Mouse (Mus musculus): Measurements from ENCODE around the gene Adgrg3.
"Not testable (repeated sequence)": the region's sequence is repeated elsewhere in the genome, so short reads cannot be mapped to it uniquely, and the experiment has no call there.

Adgrg3 gene

GRCm38 (mm10) chr8:95024387-95024786 is 6.9 kb downstream of the Adgrg3 start:
- no peak for DNase-seq (ENCODE audit: low spot score in 2 of 2)

- peak in 1 of 2 experiments; percentile 48 for DNase-seq (ENCODE audit: low spot score in 2 of 2)
Measured at GRCm38 (mm10) chr8:95025421-95025820, 7.9 kb downstream of the Adgrg3 start.

GRCm38 (mm10) chr8:95028391-95028790 is 10.9 kb downstream of the Adgrg3 start:
- not testable (repeated sequence) for DNase-seq (ENCODE audit: low spot score in 2 of 2)

GRCm38 (mm10) chr8:95037106-95037925 is 19.8 kb downstream of the Adgrg3 start:
- peak in 1 of 2 experiments; percentile 19 for DNase-seq (ENCODE audit: low spot score in 2 of 2)

- DNase-seq (ENCODE audit: low spot score in 2 of 2): no peak
Measured at GRCm38 (mm10) chr8:95041883-95042784, 24.6 kb downstream of the Adgrg3 start.

- no peak for DNase-seq (ENCODE audit: low spot score in 2 of 2)
Measured at GRCm38 (mm10) chr8:95044811-95045210, 27.3 kb downstream of the Adgrg3 start.

- DNase-seq (ENCODE audit: low spot score in 2 of 2): no peak
Measured at GRCm38 (mm10) chr8:95046982-95047381, 29.5 kb downstream of the Adgrg3 start.

GRCm38 (mm10) chr8:95047884-95048680 is 30.6 kb downstream of the Adgrg3 start:
- no peak for DNase-seq (ENCODE audit: low spot score in 2 of 2)

GRCm38 (mm10) chr8:95049636-95050035 is 32.1 kb downstream of the Adgrg3 start:
- DNase-seq (ENCODE audit: low spot score in 2 of 2): no peak

GRCm38 (mm10) chr8:95054438-95054837 is 36.9 kb downstream of the Adgrg3 start:
- no peak for DNase-seq (ENCODE audit: low spot score in 2 of 2)

GRCm38 (mm10) chr8:95054927-95055510 is 37.5 kb downstream of the Adgrg3 start, which contains the start of gene Drc7:
Drc7 (plus strand) TSS chr8:95055103.
- no peak for DNase-seq (ENCODE audit: low spot score in 2 of 2)

GRCm38 (mm10) chr8:95056414-95056813 is 38.9 kb downstream of the Adgrg3 start:
- no peak for DNase-seq (ENCODE audit: low spot score in 2 of 2)

GRCm38 (mm10) chr8:95058661-95059060 is 41.2 kb downstream of the Adgrg3 start:
- DNase-seq (ENCODE audit: low spot score in 2 of 2): no peak

GRCm38 (mm10) chr8:95059812-95060533 is 42.5 kb downstream of the Adgrg3 start:
- no peak for DNase-seq (ENCODE audit: low spot score in 2 of 2)

GRCm38 (mm10) chr8:95064531-95064930 is 47.0 kb downstream of the Adgrg3 start:
- peak in 1 of 2 experiments; percentile 18 for DNase-seq (ENCODE audit: low spot score in 2 of 2)

- DNase-seq (ENCODE audit: low spot score in 2 of 2): peak in 1 of 2 experiments; percentile 26
Measured at GRCm38 (mm10) chr8:95067582-95067981, 50.1 kb downstream of the Adgrg3 start.

- no peak for DNase-seq (ENCODE audit: low spot score in 2 of 2)
Measured at GRCm38 (mm10) chr8:95075504-95075903, 58.0 kb downstream of the Adgrg3 start.

- no peak for DNase-seq (ENCODE audit: low spot score in 2 of 2)
Measured at GRCm38 (mm10) chr8:95076151-95076550, 58.7 kb downstream of the Adgrg3 start.

- no peak for DNase-seq (ENCODE audit: low spot score in 2 of 2)
Measured at GRCm38 (mm10) chr8:95078055-95078454, 60.6 kb downstream of the Adgrg3 start.

GRCm38 (mm10) chr8:95079305-95079704 is 61.8 kb downstream of the Adgrg3 start:
- no peak for DNase-seq (ENCODE audit: low spot score in 2 of 2)
